Mouse (Mus musculus): ENCODE results near the gene Serac1.

DNA sequence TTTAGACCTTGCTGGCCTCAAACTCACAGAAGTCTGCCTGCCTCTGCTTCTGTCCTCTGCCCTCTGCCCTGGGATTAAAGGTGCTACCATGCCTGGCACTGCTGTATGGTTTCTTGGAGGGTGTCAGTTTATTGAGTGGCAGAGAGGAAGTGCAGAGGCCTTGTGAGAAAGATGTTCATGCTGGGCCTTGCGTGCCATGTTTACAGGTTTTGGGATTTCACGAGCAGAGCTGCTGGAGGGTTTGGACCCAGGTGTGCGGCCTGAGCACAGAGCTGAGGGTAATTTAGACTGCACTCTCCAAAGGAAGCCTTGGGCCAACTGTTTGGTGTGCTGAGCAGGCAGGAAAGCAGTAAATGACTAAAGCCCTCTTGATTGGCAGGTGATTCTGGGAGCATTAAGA is 38.4 kb upstream of the Serac1 start:
- no peak for TF ChIP-seq CTCF (IDR thresholded peaks at IDR 0.05; ENCODE audit: low read depth, low read length)
- no peak for TF ChIP-seq GATA1 (IDR thresholded peaks at IDR 0.05; ENCODE audit: borderline replicate concordance, low read length)
- TF ChIP-seq TAL1 (conservative IDR thresholded peaks at IDR 0.05; ENCODE audit: low read depth, low read length): no peak
- TF ChIP-seq POLR2AphosphoS5 (IDR thresholded peaks at IDR 0.05; ENCODE audit: insufficient replicate concordance, low read depth, low read length): no peak
